In genomic region chr5:76285699-76286098, GRCm38 (mm10) we compare ENCODE assay signal across 29 mouse cellular contexts. TPM values are rescaled to one million over a fixed set of nuclear protein-coding genes. Genes with fewer than 3 reads are reported as not detected.
A peak's percentile ranks its signal among the peaks of the same experiment; 100 is the strongest.
DNase-seq lines count a peak whose midpoint lies in the region; ATAC-seq and TF ChIP-seq lines count a peak whose summit lies in the region.
"Had no signal": no experiment of that assay in that cellular context is flagged by ENCODE, and none has a peak within 500 bp of the region (broad histone marks: within the 10 kb centered on the region; RNA-seq: fewer than 3 reads in every experiment).

No protein-coding gene starts in this region.

- peaks cover 68% of the 10 kb centered on the region for H3K4me1 ChIP-seq in E14TG2a.4 (replicated peaks; ENCODE audit: low read depth, low read length)
- H3K4me1 ChIP-seq in midbrain, embryonic 16.5 days (ENCODE audit: control insufficient read depth, insufficient read depth, low read length): no peaks in the 10 kb centered on the region
- H3K4me1 ChIP-seq in forebrain, embryonic 15.5 days: no peaks in the 10 kb centered on the region
- H3K4me1 ChIP-seq: heart, embryonic 10.5 days; hindbrain, embryonic 12.5 days had no signal

- DNase-seq in heart, adult 11 months: peak; percentile 76
- no peak for DNase-seq in heart, adult 9 months (ENCODE audit: low spot score in 2 of 2)
- peak; percentile 87 for DNase-seq in R1 (ENCODE audit: low read depth, low spot score)
- no peak for DNase-seq in kidney, postnatal 10 days
- DNase-seq: adrenal gland, adult 8-10 months; adrenal gland, postnatal 36 days; B cell, adult 2 months; cerebellum, adult 11 months; cerebellum, adult 8-10 months; cerebellum, postnatal 25 days; forebrain, postnatal 0 days; gastrocnemius, adult 2 months; gastrocnemius, postnatal 25 days; heart, postnatal 10 days; heart, postnatal 4 days had no signal

- peaks cover 7% of the 10 kb centered on the region for H3K9me3 ChIP-seq in E14TG2a.4 (ENCODE audit: low read length)
- no peaks in the 10 kb centered on the region for H3K9me3 ChIP-seq in midbrain, embryonic 16.5 days (replicated peaks; ENCODE audit: control insufficient read depth, low read length, poor library complexity, severe bottlenecking)
- no peaks in the 10 kb centered on the region for H3K9me3 ChIP-seq in forebrain, embryonic 15.5 days
- H3K9me3 ChIP-seq: embryonic facial prominence, embryonic 12.5 days; forebrain, embryonic 12.5 days; G1E; heart, embryonic 10.5 days; hindbrain, embryonic 12.5 days had no signal

- 0 out of 2 replicates have a peak overlapping the region, but pooled peaks have one; percentile 10 for H3K4me3 ChIP-seq in E14TG2a.4 (replicated peaks; ENCODE audit: low read length)
- no peak overlapping the region for H3K4me3 ChIP-seq in midbrain, embryonic 16.5 days (ENCODE audit: low read depth, low read length)
- no peak overlapping the region for H3K4me3 ChIP-seq in forebrain, embryonic 15.5 days
- H3K4me3 ChIP-seq: embryonic facial prominence, embryonic 12.5 days; forebrain, embryonic 12.5 days; gastrocnemius, adult 2 months; heart, embryonic 10.5 days; hindbrain, embryonic 12.5 days had no signal

- H3K36me3 ChIP-seq in E14TG2a.4 (ENCODE audit: insufficient read depth, low read length): peaks cover 4% of the 10 kb centered on the region
- peaks cover 3% of the 10 kb centered on the region; the same call in 1 of the 2 replicates for H3K36me3 ChIP-seq in midbrain, embryonic 16.5 days (ENCODE audit: control insufficient read depth, insufficient read depth, low read length)
- no peaks in the 10 kb centered on the region for H3K36me3 ChIP-seq in forebrain, embryonic 15.5 days
- H3K36me3 ChIP-seq: embryonic facial prominence, embryonic 12.5 days; forebrain, embryonic 12.5 days; heart, embryonic 10.5 days; hindbrain, embryonic 12.5 days had no signal

- no peak for TF ChIP-seq CTCF in E14TG2a.4 (conservative IDR thresholded peaks at IDR 0.05; ENCODE audit: low read length)

- ATAC-seq in midbrain, embryonic 16.5 days: peak; percentile 42; the same call in 1 of the 2 replicates
- ATAC-seq in forebrain, embryonic 15.5 days (replicated peaks): no peak
- ATAC-seq: CD4-positive, CD25-positive, alpha-beta regulatory T cell, adult 4 months; forebrain, postnatal 0 days; hindbrain, embryonic 16.5 days; inflammation-experienced regulatory T-cells, adult 6 months; intestine, postnatal 0 days had no signal

- no peak overlapping the region for H3K9ac ChIP-seq in midbrain, embryonic 16.5 days (ENCODE audit: low read depth, low read length)
- H3K9ac ChIP-seq in forebrain, embryonic 15.5 days (replicated peaks): no peak overlapping the region
- H3K9ac ChIP-seq: embryonic facial prominence, embryonic 12.5 days; forebrain, embryonic 12.5 days; forebrain, postnatal 0 days; hindbrain, embryonic 12.5 days had no signal

- H3K27ac ChIP-seq in midbrain, embryonic 16.5 days (ENCODE audit: low read length): no peak overlapping the region
- H3K27ac ChIP-seq in forebrain, embryonic 15.5 days (replicated peaks): no peak overlapping the region
- H3K27ac ChIP-seq: embryonic facial prominence, embryonic 12.5 days; forebrain, embryonic 12.5 days; gastrocnemius, adult 2 months; heart, embryonic 10.5 days; hindbrain, embryonic 12.5 days had no signal

- whole genome bisulfite sequencing in midbrain, embryonic 16.5 days: 39% methylated on average over 4 of the region's 4 CpGs
- 35% methylated on average over 4 of the region's 4 CpGs for WGBS in forebrain, embryonic 15.5 days

- no peak overlapping the region for H3K4me2 ChIP-seq in midbrain, embryonic 16.5 days (ENCODE audit: low read length)
- H3K4me2 ChIP-seq in forebrain, embryonic 15.5 days (replicated peaks): no peak overlapping the region
- H3K4me2 ChIP-seq: embryonic facial prominence, embryonic 12.5 days; forebrain, embryonic 12.5 days; hindbrain, embryonic 12.5 days had no signal

- no peaks in the 10 kb centered on the region for H3K27me3 ChIP-seq in E14TG2a.4 (ENCODE audit: insufficient read depth, low read length)
- no peaks in the 10 kb centered on the region for H3K27me3 ChIP-seq in midbrain, embryonic 16.5 days (ENCODE audit: control insufficient read depth, insufficient read depth, low read depth, low read length)
- no peaks in the 10 kb centered on the region for H3K27me3 ChIP-seq in forebrain, embryonic 15.5 days
- H3K27me3 ChIP-seq: embryonic facial prominence, embryonic 12.5 days; forebrain, embryonic 12.5 days; hindbrain, embryonic 12.5 days had no signal

RNA-seq across cellular contexts. Expression of gene Clock, which starts 18.9 kb away (rescaled TPM):
- 13.4 and 15.1 TPM in 2 replicates for polyA plus RNA-seq in midbrain, embryonic 16.5 days (2015; fragmentation: Nextera tagmentation; extraction: Ambion mirVana)
- 12.9 and 14.1 TPM in 2 replicates for polyA plus RNA-seq in forebrain, embryonic 15.5 days (2015; fragmentation: Nextera tagmentation; extraction: Ambion mirVana)

RNA-seq across cellular contexts. Expression of gene Pdcl2, which starts 45.3 kb away (rescaled TPM):
- polyA plus RNA-seq in midbrain, embryonic 16.5 days (2015; fragmentation: Nextera tagmentation; extraction: Ambion mirVana): not detected in 2 replicates
- polyA plus RNA-seq in forebrain, embryonic 15.5 days (2015; fragmentation: Nextera tagmentation; extraction: Ambion mirVana): not detected in 2 replicates
- polyA plus RNA-seq: CD4-positive, CD25-positive, alpha-beta regulatory T cell, adult 4 months; cortical plate, adult 2 months; embryonic facial prominence, embryonic 12.5 days; forebrain, embryonic 12.5 days; forebrain, postnatal 0 days; G1E; heart, embryonic 10.5 days; heart, embryonic 14.5 days; hindbrain, embryonic 12.5 days; hindbrain, embryonic 16.5 days; inflammation-experienced regulatory T-cells, adult 6 months; intestine, postnatal 0 days had no signal

Comparison
In these comparisons a context has a peak if more than half of its experiments do, and no peak if none do; other contexts are left out.
1. DNase-seq: peak in heart, adult 11 months (single experiment) and R1 (single experiment); none in heart, adult 9 months (0 of 2) and kidney, postnatal 10 days (single experiment).